Mouse (Mus musculus): ENCODE results near the gene Sdccag8.
"Not testable (repeated sequence)": the region's sequence is repeated elsewhere in the genome, so short reads cannot be mapped to it uniquely, and the experiment has no call there.

Gene Sdccag8

DNA sequence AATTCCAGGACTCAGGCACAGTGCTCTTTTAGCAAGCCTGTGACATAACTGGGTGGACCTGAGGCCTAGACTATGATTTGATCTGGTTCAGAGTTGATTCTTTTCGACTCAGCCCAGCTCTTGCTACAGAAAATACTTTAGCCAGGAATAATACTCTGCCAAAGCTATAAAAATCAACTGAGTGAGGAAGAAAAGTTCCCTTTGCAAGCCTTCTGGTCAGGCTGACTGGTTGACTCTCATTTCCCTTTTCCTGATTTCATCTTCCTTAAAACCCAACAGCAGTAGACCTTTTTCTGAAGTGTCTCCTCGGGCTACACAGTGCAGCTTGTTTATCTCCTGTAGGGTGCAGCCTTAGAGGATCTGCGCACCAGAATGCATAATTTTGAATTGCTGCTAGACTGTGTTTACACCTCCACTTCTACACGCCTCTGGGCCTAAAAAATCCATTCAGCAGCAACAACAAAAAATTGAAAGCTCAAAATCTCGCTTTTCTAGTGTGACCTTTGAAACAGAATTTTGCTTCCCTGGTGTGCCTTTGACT lies 13.6 kb downstream of the Sdccag8 start:
- no peak for DNase-seq (ENCODE audit: low spot score in 2 of 2)

DNA sequence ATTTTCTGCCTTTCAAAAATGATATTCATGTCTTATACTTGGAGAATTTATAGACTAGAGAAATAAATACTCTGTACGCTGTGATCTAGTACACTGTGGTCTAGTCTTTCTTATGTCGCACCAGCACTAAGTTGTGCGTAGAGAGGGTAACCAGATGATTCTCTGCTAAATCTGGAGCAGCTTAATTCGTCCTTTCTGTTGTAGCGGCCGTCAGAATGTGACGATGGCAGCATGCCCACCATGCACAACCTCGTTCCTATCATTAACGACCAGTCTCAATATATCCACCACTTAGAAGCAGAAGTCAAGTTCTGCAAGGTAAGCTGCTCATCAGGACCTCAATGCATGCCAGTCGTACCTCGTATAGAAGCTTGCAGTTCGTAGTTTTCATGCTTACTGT lies 14.2 kb downstream of the Sdccag8 start:
- DNase-seq (ENCODE audit: low spot score in 2 of 2): no peak

DNA sequence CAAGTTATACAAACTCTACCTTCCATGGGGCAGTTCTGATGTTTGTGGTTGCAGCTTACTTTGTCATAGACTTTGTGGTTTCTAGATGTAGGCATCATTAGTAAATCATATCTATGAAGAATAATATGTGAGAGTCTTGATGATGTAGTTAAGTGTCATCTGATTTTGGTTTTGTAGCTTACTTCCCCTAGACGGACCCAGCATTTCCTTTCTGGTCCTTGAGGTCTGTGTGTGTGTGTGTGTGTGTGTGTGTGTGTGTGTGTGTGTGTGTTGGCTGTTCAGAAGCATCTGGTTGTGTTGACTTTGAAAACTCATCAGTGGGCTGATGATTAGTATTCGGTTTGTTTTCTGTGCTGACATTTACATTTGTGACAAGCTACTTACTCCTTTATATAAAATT lies 17.6 kb downstream of the Sdccag8 start:
- no peak for DNase-seq (ENCODE audit: low spot score in 2 of 2)

DNA sequence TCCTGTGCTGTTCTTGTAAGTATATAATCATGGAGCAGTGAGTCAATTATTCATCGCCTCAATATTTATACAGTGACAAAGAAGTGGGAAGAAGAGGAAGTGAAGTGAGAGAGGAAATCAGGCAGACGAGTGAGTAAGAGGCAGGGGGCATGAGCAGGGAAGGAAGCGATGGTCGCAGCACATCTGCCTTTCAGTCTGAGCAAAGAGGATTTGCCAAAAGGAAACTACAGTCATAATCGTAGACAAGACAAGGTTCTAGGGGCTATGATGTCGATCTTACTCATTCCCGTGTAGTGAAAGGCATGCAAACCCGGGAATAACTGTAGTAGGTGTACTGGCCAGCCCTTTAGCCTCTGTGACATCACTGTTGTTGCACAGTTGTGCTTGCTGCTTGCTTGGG lies 18.1 kb downstream of the Sdccag8 start:
- DNase-seq (ENCODE audit: low spot score in 2 of 2): no peak

DNA sequence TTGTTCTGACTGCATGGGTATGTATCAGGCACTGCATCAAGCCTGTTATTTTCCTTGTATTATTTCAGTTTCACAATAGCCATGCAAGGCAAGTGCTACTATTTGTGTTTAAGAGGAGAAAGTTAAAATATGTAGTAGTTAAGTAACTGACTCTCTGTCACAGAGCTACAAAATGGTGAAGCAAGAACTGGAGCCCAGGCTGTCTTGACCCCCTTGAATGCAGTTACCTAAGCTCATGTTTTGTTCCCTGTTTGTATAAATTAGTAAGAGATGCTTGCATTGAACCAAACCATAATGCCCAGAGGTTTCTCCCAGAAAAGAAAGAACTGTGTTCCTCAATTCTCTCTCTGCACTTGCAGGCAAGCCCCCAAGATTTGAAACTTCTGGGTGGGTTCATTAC lies 18.8 kb downstream of the Sdccag8 start:
- no peak for DNase-seq (ENCODE audit: low spot score in 2 of 2)

DNA sequence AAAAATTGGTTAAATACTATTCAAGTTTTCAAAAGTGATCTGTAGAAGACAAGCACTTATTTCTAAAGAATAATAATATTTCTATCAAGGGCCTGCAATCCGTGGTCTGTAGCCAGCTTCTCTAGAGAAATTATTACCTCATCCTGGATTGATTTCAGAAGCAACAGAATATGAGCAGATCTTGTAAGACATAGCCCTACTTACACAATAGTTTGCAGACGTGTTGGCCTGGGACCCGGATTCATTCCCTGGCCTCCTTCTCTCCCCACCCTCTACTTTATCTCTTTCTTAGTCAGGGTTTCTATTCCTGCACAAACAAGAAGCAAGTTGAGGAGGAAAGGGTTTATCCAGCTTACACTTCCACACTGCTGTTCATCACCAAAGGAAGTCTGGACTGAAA lies 19.5 kb downstream of the Sdccag8 start:
- DNase-seq (ENCODE audit: low spot score in 2 of 2): no peak

DNA sequence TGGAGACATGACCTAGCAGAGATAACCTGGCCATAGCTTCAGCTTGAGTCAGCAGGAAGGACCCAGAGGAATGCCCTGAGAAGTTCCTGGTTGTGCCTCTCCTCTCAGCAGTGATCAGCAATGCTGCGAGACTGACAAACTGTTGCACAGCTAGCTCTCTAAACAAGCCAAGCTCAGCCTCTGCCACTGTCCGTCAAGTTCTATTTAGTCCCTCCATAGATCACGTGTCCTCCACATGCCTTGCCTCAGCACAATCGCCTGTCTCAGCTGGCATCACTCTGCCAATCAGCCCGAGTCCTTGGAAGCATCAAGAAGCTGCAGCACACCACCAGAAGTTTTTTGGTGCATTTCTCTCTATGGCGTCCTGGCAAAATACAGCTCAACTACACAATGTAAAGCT lies 20.4 kb downstream of the Sdccag8 start:
- DNase-seq (ENCODE audit: low spot score in 2 of 2): no peak

DNA sequence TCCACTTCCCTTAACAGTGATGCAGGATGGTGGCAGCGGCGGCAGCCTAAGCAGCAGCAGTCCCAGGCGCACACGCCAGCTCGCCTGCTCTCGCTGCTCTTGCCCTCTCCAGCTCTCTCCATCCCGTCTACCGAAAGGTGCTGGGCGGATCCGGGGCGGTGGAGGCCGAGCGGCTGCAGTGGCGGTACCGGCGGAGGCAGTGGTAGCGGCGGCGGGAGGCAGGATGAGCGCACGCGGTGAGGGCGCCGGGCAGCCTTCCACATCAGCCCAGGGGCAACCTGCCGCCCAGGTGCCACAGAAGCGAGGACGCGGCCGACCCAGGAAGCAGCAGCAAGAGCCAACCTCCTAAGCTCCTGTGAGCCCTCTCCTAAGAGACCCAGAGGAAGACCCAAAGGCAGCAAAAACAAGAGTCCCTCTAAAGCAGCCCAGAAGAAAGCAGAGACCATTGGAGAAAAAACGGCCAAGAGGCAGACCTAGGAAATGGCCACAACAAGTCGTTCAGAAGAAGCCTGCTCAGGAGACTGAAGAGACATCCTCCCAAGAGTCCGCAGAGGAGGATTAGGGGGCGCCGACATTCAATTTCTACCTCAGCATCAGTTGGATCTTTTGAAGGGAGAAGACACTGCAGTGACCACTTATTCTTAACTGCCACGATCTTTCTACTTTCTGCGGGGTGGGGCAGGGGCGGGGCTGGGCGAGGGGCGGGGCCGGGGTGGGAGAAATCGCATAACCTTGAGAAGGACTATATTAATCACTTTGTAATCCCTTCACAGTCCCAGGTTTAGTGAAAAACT lies 21.2 kb downstream of the Sdccag8 start:
- DNase-seq (ENCODE audit: low spot score in 2 of 2): no peak

DNA sequence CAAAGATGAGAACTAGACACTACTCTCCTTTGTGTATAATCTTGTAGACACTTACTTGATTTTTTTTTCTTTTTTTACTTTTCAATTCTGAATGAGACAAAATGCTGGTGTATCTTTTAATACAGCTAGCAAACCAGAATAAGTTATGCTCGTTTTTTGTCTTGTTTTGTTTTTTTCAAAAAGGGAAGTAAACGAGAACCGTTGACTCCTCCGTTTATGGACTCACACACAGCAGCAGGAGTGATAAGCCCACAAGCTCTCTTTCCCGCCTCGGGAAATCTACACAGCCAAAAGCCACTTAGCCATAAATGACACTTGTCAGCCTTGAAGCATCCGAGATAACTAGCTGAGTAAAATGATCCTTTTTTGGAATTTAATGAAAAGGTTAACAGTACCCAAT lies 22.1 kb downstream of the Sdccag8 start:
- DNase-seq (ENCODE audit: low spot score in 2 of 2): not testable (repeated sequence)

DNA sequence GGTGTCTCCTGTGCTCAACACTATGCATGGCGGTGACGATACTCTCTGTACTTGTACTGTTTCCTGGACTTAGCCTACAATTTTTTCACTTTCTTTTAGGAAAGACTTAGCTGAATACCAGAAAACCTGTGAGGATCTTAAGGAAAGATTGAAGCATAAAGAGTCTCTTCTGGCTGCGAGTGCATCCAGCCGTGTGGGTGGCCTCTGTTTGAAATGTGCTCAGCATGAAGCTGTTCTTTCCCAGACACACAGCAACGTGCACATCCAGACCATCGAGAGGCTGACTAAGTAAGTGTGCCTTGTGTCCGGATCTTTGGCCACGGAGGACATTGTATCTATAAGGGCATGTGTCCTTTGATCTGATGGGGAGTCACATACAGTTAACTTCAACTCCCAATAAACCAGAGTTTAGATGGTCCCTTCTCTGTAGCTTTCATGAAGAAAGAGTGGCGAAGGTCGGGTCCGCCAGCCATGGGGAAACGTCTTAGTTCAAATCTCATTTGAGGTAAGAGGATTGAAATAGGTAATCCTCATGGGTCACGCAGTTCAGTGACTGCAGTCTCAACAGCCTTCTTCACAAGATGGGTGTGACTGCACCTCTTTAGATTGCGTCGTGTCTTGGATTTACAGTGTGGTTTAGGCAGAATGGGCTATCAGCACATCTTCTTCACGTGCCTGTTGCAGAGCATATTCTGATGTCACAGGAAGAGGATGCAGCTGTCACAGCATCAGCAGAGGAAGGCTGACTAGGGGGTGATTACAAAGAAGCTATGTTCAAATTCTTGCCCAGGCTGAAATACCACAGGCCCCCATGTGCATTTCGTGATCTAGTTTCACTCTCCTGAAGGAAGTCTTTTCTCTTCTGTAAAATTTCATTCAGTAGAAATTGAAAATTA lies 30.9 kb downstream of the Sdccag8 start:
- DNase-seq (ENCODE audit: low spot score in 2 of 2): no peak

DNA sequence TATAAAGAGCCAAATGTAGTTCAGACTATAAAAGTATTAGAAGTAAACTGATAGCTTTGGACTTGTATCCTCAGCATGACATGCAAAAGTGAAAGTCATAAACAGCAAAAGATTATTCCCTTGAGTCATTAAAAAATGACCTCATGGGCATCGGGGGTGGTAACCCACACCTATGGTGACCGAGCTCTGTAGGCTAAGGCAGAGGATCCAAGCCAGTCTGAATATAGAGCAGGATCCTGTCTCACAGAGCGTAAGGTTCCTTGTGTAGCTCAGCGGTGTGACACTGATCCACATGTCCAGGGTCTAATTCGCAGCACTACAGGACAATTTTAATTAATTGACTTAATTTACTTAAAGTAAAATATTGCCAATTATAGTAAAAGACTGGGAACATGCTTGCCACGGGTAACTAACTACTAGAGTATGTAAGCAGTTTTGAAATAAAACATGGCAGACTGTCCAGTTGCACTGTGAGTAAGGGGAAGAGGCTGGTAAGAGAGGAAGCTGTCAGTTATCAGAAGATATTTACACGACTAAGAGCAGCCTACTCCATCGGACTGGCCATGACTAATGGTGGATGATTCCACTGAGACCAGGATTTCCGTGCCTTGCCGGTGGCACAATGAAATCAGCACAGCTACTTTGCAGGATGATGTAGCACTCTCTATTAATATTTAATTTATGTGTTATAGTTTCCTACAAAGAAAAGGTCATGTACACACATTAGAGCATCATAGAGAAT lies 32.8 kb downstream of the Sdccag8 start:
- DNase-seq (ENCODE audit: low spot score in 2 of 2): no peak

DNA sequence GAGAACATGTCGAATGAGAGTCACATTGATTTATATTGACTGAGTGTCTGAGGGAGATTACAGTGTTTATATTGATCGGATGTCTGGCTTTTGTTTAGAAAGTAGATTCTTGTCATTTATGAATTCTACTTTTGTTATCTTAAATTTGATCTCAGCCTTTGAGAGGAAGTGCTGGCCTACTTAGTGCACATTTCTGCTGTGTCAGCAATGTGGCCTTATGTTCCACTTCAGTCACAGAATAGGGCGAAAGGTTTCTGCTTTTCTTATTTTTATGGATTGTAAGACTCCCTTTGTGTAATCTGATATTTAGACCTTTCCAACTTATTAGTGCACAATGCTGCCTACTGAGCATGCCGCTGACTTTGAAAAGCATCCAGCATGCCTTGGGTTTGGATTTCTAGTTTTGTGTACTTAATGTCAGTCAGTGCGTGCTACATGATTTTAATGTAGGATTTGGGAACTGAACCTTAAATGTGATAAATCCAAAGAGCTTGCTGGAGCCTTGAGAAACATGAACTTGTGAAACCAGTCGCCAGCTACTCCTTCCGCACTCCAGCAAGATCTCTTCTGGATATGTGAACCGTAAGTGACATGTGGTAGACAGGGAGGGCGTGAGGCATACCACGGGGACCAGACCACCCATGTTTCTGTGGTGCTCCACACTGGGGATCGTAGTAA lies 34.3 kb downstream of the Sdccag8 start:
- DNase-seq (ENCODE audit: low spot score in 2 of 2): no peak

DNA sequence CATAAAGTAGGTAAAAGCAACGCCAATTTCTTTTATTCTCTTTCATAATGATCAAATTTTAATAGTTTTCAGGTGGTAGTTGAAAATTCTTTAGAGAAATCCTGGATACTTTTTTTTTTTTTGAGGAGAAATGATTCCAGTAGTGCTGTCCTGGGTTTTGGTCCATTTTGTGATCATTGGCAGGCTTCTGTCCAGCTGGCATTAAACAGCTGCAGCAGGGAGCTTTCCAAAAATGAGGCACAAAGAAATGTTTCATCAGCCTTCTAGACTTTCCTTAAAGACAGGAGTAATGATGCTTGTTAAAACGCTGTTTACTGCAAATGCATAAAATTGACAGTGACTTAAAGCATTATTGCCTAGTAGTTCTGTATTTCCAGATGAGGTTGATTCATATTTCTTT lies 34.9 kb downstream of the Sdccag8 start:
- no peak for DNase-seq (ENCODE audit: low spot score in 2 of 2)

DNA sequence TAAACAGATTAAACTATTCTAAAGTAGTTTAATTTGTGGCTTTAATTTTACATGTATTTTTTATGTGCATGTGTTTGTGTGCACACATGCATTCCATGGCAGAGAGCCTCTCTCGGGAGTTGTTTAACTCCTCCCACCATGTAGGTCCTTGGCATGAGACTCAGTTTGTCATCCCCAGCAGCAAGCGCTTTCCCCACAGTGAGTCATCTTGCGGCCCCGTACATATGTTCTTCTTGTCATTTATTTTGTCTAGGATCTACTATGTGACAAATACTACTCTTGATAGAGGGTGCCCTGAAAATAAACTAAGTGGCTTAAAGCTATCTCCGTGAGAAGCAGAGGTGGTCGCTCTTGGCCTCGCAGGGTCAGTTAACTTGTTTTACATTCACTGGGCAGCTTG lies 36.9 kb downstream of the Sdccag8 start:
- DNase-seq (ENCODE audit: low spot score in 2 of 2): no peak

DNA sequence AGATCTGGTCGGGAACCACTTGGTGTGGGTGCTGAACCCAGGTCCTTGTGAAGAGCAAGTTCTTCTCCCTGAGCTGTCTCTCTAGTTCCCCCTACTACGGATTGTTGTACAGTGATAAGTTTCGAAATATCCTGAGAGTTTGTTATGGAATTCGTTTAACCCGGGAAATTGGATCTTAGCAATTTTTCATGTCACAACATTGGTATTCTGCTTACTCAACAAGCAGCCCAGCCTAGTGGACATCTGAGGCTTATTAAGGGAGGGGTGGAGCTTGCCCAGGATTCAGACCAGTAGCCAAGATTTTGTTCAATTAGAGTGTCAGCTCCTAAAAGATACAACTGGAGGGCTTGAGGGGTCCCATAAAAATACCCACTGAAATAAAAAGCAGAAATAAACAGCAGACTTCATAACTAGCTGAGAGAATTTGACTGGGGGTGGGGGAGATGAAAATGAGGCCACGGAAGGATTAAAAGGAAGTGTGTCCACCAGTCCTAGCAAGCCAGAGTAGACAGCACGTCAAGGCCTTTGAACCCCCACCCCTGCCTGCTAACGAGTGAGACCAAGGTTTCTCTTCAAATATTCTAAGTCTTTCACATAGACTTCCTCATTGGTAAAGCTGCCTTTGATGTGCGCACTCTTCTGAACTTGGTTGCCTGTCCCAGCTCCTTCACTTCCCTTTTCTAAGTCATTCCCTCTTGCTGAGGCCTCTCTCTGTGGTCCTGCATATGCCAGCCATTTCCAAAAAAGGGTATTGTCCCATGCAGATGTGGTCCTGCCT lies 38.5 kb downstream of the Sdccag8 start:
- DNase-seq (ENCODE audit: low spot score in 2 of 2): no peak

DNA sequence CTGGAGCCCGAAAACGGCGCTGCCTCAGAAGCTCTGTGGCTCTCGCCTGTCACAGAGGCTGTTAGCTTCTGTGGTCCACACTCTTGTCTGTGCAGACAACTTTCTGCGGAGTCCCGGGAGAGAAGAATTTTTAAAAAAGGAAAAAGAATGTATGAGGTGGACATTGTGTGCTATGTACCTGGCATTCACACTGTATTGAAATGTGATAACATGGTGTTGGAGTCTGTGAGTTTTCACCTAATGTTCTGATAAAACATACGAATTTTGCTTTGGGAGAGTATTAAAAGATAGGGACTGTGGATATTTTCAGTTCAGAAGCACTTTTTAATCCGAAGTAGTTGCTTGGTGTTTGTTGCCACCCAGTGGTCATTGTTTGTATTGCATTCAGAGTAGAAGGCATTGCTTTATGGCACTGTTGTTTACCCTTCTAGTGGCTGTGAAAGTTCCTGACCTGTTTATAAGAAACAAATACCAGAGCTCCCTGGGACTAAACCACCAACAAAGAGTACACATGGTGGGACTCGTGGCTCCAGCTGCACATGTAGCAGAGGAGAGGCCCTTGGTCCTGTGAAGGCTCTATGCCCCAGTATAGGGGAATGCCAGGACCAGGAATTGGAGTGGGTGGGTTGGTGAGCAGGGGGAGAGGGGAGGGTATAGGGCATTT lies 47.7 kb downstream of the Sdccag8 start:
- peak in 1 of 2 experiments; percentile 61 for DNase-seq (ENCODE audit: low spot score in 2 of 2)

DNA sequence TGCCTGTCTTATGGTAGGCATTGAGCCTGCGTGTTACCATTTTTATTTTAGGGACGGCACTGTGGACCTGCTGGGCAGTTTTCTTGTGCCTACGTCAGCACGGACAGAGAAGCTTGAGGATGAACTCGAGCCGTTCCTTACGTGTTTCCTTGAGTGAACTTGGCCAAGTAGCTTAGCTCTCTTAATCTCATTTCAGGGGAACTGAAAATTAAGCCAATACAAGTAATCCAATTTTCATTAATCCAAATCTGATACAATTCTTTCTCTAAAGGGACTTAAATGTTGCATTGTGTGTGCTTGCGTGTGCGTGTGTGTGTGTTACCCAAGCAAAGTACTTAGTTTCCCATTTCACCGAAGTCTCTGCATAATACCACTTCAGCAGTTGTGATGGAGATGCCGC lies 56.0 kb downstream of the Sdccag8 start:
- DNase-seq (ENCODE audit: low spot score in 2 of 2): no peak

DNA sequence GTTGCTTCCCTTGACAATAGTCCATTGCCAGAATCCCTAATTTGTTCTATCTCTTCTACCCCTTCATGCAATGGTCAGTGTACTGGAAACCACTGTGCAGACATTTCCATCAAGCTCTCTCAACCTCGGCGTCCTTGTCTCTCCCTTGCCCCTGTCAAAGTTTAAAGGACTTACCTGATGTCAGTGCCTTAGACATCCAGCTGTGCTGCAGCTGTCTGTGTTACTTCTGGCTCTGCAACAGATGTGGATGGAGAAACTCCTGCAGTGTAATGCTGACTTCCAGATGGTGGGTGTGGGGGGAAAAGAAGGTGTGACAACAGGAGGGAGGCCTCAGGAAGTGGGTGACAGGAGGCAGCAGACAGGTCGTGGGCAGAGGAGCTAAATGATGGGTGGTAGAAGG lies 57.5 kb downstream of the Sdccag8 start:
- DNase-seq (ENCODE audit: low spot score in 2 of 2): peak in 1 of 2 experiments; percentile 2

DNA sequence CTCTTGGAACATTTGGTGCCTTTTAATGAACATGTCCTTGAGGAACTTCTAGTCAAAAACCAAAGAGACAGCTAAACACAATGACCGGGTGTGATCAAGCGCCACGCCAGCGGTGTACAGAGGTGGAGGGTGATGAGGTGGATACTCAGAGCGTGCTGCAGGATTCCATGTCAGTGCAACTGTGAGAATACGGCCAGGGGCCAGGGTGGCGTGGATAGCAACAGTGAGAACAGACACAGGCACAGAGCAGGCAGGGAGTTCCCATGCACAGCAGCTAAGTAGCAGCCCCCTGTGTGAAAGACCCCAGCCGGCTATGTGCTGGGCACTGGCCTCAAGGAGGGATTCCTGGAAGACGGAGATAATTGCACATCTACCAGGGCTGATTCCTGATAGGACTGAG lies 59.0 kb downstream of the Sdccag8 start:
- no peak for DNase-seq (ENCODE audit: low spot score in 2 of 2)

DNA sequence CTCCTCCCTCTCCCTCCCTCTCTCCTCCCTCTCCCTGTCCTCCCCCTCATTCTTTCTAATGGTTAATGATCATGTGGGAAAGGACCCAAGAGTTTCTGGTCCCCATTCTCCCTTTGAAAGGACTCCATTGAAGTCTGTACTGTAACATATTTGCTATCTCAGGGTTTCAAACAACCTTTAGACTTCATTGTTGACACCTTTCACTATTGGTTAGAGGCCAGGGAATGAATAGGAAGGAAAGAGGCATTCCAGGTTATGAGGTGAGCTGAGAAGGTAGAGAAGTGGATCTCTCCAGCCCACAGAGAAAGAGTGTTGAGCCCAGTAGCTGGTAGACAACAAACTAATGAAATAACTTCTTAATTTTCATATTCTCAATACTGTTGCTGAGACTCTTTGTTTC lies 59.7 kb downstream of the Sdccag8 start:
- no peak for DNase-seq (ENCODE audit: low spot score in 2 of 2)

Data from frontal cortex, postnatal 10 days (tissue).